Mouse (Mus musculus): ENCODE results near the gene Nrbp1.

- TF ChIP-seq CTCF (conservative IDR thresholded peaks at IDR 0.05; ENCODE audit: insufficient read depth, insufficient read length, low read depth, low read length) (no peak), POLR2A (IDR thresholded peaks at IDR 0.05; ENCODE audit: low read depth, low read length) (no peak)
These were observed 21.6 kb upstream of the Nrbp1 start for GRCm38 (mm10) chr5:31219070-31219469.

Measured in kidney, adult 2 months (tissue).